Mouse (Mus musculus): ENCODE data around the gene Stx6.

Gene Stx6

GRCm38 (mm10) chr1:155158141-155158969 is at the start of gene Stx6:
Gene Stx6 (plus strand): TSS chr1:155158715.
- peak; percentile 97 for DNase-seq (ENCODE audit: low read depth, low spot score)

DNA sequence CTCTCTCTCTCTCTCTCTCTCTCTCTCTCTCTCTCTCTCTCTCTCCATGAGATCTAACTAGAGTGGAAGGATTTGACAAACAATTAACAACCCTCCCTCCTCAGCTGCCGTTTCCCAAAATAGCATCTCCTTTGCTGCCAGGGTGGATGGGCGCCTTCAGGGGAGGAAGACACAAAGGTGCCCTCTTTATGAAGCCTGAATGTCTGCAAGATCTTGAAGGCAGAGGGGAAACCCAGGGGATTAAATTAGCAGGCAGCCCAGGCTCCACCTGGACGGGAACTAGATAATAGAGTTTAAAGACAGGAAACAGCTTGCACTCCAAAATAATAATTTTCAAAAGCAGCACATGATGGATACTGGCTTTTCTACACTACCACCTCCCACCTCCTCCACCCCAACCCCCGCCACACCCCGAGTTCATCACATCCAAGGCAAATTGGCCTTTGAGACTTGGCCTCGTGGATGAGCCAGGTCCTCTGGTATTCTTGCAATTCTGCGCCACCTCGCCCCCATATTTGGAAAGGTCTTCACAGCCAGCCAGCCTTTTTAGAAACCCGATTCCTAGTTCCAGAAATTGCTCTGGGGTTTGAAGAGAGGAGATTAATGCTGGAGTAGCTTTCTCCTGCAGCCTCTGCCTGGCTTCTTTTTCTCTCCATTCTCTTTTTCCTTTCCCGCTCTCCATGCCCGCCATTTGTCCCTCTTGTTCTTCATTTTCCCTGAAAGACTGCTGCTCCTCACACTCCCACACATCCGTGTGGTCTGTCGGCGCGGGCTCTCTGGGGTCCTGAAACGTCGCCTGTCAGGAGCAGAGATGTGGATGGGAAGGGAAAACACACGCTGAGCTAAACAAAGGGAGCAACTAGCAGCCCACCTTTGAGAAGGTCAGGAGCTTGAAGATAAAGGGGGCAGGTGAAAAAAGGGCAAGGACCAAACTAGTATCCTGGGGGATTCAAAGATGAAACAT is 48.8 kb upstream of the Stx6 start:
- DNase-seq (ENCODE audit: low read depth, low spot score) = peak; percentile 58

GRCm38 (mm10) chr1:155111491-155111890 is 47.0 kb upstream of the Stx6 start:
- no peak for DNase-seq (ENCODE audit: low read depth, low spot score)

DNA sequence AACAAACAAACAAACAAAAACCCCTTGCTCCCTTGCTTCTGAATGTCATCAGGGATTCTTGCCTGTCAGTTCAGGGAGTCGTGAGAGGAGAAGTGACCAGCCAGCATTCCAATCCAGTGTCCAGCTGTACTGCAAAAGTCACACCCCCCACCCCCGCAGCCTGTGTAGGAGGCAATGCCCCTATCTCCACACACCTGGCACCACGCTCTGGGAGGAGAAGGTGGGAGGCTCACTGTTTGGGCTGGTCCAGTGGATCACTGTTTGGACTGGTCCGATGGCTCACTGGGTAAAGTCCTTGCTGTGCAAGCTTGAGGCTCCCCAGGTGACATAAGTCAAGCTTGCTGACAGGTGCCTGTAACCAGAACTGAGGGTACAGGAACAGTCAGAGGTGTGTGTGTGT is 46.4 kb upstream of the Stx6 start:
- no peak for DNase-seq (ENCODE audit: low read depth, low spot score)

DNA sequence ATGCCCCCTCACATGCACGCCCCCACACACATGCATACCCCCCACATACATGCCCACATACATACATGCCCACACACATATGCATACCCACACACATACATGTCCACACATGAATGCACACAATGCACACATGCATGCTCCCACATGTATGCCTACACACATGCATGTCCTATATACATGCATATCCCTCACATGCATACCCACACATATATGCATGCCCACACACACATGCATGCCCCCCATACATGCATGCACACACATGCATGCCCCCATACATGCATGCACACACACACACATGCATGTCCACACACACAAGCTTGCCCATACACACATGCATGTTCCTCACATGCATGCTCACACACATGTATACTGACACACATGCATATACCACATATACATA is 45.6 kb upstream of the Stx6 start:
- DNase-seq (ENCODE audit: low read depth, low spot score) = no peak

DNA sequence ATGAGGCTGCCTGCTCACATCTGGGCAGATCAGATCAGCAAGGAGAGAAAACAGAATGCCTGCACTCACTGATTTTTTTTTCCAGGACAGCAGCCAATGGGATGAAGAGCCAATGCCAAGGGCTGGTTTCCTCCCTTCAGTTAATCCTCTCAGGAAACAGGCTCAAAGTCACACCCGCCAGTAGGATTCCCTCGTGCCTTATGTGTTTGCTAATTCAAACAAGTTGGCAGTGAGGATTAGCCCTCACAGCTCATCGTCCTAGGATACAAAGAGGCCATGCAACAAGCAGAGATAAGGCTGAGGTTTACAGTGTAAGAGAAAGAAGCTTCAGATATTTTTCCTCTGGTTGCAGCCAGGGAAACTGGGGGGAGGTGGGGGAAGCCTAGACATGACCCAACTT is 44.6 kb upstream of the Stx6 start:
- no peak for DNase-seq (ENCODE audit: low read depth, low spot score)

DNA sequence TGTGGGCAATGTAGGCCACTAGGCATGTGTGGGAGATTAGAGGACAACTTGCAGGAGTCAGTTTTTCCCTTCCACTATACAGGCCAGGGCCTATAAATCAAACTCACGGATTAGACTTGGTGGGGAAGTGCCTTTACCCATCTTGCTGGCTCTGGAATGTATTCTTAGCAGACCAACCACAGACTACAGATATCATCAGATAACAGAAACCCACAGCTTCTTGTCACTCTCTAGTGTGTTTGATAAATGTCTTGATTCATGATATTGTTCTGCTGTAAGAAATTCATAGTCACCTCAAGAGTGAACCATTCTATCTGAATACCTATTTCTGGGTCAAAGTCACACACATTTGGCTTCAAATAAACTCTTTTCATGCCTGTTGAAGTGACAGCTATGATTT is 38.8 kb upstream of the Stx6 start:
- no peak for DNase-seq (ENCODE audit: low read depth, low spot score)

- DNase-seq (ENCODE audit: low read depth, low spot score) = peak; percentile 94
These were observed 36.3 kb upstream of the Stx6 start for GRCm38 (mm10) chr1:155121977-155122939.

DNA sequence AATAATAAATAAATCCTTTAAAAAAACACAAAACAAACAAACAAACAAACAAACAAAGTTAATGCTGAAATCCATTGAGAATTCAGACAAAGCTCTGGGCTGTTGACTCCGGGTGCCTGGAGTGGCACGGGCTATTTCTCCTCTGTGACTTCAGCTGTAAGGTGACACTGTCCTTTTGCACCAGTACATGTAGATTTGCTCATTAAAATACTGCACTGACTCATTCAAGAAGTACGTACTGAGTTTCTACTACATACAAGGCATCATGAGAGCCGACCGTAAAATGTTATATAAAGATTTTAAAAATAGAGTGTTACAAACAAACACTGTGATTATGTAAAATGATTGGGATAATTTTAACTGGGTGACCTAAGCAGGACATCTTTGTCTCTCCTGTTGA is 34.1 kb upstream of the Stx6 start:
- DNase-seq (ENCODE audit: low read depth, low spot score) = peak; percentile 88

DNA sequence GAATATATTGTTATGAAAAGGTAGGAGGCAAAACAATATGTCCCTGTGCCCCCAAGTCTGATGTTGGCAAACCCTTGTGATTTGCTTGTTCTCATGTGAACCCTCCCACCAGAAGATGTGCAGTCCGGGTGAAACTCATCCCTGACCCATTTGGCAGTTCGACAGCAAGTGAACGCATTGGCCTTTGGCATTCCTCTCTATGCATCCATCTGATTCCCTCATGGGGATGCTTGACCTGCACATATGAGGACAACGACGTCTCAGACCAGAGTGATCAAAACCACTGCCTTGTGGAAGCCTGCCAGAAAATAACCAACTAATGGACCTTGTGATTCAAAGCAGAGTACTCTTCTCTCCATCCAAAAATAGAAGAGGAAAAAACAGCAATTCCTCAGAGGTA is 31.8 kb upstream of the Stx6 start:
- peak; percentile 74 for DNase-seq (ENCODE audit: low read depth, low spot score)

GRCm38 (mm10) chr1:155127429-155127934 is 31.0 kb upstream of the Stx6 start:
- no peak for DNase-seq (ENCODE audit: low read depth, low spot score)

DNA sequence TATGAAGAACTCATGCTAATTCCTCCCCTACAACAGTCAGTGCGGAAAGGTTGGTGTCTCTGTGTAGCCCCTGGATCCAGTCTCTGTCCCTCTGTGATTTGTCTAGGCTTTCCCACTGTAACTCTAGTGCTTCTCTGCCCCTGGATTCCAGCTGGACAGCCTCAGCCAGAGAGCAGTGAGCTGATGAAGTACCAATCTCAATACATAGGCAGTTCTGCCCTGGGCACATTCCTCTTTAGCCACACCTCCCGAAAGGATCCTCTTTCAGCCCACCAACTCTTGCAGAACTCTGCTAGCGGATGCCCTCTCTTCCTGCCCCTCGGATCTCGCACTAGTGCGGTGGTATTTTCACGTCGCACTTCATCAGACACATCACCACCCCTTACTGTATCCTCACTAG is 23.6 kb upstream of the Stx6 start:
- DNase-seq (ENCODE audit: low read depth, low spot score) = no peak

DNA sequence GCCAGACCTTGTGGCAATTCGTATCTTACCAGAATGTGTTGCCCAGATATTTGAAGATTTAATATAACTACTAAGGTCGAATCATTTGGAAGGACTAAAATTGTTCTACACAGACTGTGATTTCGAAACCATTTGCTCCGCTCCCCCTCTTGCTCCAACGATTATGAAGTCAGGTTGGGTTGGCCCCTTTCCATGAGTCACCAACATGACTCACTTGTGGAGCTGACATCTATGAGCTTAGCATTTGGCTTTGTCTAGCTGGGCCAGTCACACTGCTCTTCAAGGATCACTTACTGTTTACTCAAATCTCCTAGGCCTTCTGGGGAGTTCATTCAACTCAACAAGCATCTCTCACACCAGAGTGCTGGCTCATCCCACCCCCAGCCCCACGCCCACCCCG is 19.7 kb upstream of the Stx6 start:
- DNase-seq (ENCODE audit: low read depth, low spot score) = peak; percentile 85

GRCm38 (mm10) chr1:155140076-155140475 is 18.4 kb upstream of the Stx6 start:
- DNase-seq (ENCODE audit: low read depth, low spot score) = peak; percentile 63

DNA sequence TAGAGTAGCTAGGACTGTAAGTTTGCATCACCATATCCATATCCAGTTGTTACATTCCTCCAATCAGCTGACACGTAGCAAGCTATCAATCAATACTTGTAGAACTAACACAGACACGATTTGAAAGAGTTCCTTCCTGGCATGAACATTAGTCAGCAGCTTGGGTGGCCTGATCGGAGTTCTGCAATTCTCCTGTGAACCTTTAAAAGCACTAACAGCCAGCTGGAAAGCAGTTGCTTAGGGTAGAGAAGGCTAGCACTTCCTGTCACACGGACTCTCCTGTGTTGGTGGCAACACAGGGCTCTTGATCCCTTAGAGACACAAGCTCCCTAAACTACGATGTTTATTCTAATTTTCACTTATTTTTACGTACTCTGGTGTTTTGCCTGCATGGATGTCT is 12.9 kb upstream of the Stx6 start:
- DNase-seq (ENCODE audit: low read depth, low spot score) = peak; percentile 30

- peak; percentile 85 for DNase-seq (ENCODE audit: low read depth, low spot score)
These were observed 11.9 kb upstream of the Stx6 start, which contains the start of gene Mr1 for GRCm38 (mm10) chr1:155146572-155146980. Gene Mr1 (minus strand): TSS chr1:155146814.

GRCm38 (mm10) chr1:155147228-155147627 is 11.3 kb upstream of the Stx6 start:
- no peak for DNase-seq (ENCODE audit: low read depth, low spot score)

- no peak for DNase-seq (ENCODE audit: low read depth, low spot score)
These were observed 9.1 kb upstream of the Stx6 start for GRCm38 (mm10) chr1:155149403-155149802.

DNA sequence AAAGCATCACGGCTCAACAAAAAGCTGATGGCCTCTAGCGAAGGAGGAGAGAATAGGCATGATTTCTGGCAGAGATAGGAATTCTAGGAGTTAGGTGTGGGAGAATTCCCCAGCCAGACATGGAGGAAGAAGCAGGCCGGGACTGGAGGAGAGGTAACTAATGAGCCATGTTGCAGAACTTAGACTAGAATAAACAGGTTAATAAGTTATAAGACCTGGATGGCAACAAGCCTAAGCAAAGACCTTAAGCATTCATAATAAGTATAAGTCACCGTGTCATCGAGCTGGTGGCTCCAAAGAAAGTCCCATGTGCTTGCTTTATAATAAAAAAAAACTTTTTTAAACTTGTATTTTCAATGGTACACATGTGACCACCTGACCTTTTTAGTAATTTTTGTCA is 7.7 kb upstream of the Stx6 start:
- no peak for DNase-seq (ENCODE audit: low read depth, low spot score)

- DNase-seq (ENCODE audit: low read depth, low spot score) = no peak
These were observed 4.6 kb upstream of the Stx6 start for GRCm38 (mm10) chr1:155153906-155154305.

- no peak for DNase-seq (ENCODE audit: low read depth, low spot score)
These were observed 512 bp downstream of the Stx6 start for GRCm38 (mm10) chr1:155158970-155159484.
